Mouse (Mus musculus): ENCODE measurements at regions not wholly inside any gene's neighbourhood (a gene's known extent, or its start where the extent isn't known, plus 50 kb on each side); places are given as distances from the start of the nearest gene placed in this dataset.

DNA sequence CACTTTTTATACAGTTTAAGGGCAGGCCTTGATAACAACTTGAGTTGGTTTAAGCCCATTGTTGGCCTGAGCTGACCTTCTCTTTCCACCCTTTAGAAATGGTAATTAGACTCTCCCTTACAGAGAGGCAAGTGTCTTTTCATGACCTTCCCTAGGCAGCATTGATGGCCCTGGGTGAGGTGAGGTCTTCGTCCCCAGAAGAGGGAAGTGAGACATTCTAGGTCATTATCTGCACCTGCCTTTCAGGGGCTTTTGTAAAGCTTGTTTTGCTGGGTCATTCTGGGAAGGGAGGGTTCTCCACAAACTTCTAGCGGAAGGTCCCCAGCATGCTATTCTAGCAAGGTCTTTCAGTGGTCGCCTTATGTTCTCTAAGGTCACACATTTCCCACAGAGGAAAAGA is 93.6 kb upstream of the Foxn2 start:
- TF ChIP-seq CTCF (IDR thresholded peaks at IDR 0.05; ENCODE audit: borderline replicate concordance, extremely low read depth, insufficient read depth, insufficient read length) (no peak), POLR2A (IDR thresholded peaks at IDR 0.05; ENCODE audit: borderline replicate concordance, extremely low read depth, insufficient read depth, insufficient read length, poor library complexity, severe bottlenecking) (no peak)
